Mouse (Mus musculus) E14TG2a.4 (cell line): ENCODE data around the gene Trim28.

Experiments used
- CTCF ChIP-seq: conservative IDR thresholded peaks from 2 replicates; pipeline ENCODE4 v1.5.1; 2014; ENCODE audit warnings: low read length
- NANOG ChIP-seq: IDR thresholded peaks from 2 replicates; pipeline ENCODE4 v1.6.1; 2014; ENCODE audit warnings: borderline replicate concordance, low read length, mixed read lengths

DNA sequence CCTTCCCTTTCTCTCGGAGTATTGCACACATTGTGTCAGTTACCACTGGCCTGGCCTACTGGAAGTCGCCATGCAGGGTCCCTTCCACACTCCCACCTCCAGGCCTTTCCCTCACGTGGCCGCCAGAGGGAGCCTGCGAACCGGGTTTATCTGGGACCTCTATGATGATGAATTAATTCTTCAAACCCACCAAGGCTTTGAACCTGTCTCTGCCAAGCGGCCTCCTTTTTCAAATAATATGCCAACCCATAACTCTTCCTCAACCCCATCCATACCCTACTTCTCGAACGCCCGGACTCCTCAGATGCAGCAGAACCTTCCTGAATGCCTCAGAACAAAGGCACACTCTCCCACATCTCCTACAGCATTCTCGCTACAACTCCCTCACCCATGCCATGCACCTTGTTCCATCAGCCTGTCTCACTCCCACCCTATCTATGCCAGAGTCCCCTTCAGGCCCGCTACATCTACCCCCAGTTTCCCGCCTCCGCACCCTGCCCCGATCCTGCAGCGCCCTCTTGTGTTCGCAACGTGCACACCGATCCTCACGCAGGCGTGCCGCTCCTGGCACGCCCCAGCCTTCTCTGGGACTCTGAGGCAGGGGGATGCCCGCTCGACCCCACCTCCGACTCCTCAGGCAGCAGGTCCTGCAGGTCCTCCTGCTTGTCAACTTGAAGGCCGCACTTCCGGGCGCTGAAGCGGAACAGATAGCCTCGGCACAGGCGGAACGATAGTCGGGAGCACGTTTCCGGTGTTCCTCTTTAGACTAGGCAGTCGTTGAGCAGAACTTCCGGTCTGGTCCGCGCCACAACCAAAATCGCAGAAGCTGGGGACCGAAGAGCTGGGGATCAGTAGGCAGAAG, 10.5 kb downstream of the Trim28 start:
- peak; percentile 93 for TF ChIP-seq CTCF
- no peak for TF ChIP-seq NANOG
